Mouse (Mus musculus): Measurements from ENCODE around the gene Galnt16. TPM values are rescaled to one million over a fixed set of nuclear protein-coding genes. Genes with fewer than 3 reads are reported as not detected.

Gene Galnt16
- polyA plus RNA-seq (2015; fragmentation: Nextera tagmentation; extraction: Ambion mirVana) = 6.1 and 6.3 TPM in 2 replicates

DNA sequence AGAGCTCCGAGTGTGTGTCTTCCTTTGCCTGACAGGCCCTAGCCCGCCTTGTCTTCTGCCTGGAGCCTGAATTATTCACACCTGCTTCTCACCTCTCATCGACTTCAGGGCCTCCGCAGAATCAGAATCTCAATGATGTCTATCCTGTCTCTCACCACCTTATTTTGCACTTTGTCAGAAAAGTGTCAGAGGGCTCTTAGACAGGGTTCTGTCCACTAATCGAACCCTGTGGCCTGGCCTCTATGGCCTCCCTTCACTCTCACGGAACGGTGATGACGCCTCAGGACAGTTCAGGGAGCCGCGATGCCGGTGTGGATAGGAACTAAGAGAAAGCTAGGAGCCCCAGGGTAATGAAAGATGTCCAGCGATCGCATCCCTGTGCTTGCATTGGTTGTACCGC, at the start of gene Galnt16:
Gene Galnt16, plus strand, starts transcription at position 301 of the 400 bp plus-strand sequence.
- peak within 1 kb of the TSS; percentile 59 for H3K4me3 ChIP-seq (ENCODE audit: low read depth, low read length)
- DNase-seq (ENCODE audit: low spot score) (no peak), ATAC-seq (ENCODE audit: low FRiP score, low TSS enrichment) (no peak)
- no peak within 1 kb of the TSS for H3K27ac ChIP-seq (replicated peaks)
- TF ChIP-seq CTCF (IDR thresholded peaks at IDR 0.05; ENCODE audit: low read depth) = no peak
- no peak for TF ChIP-seq EP300 (optimal IDR thresholded peaks at IDR 0.05)
- no peaks in the 10 kb centered on the region for H3K9me3 ChIP-seq (ENCODE audit: control insufficient read depth, low read length)
- peak within 1 kb of the TSS; percentile 82 for H3K4me2 ChIP-seq (replicated peaks; ENCODE audit: low read depth)
- H3K4me1 ChIP-seq (replicated peaks; ENCODE audit: control insufficient read depth, insufficient read depth) = no peaks in the 10 kb centered on the region
- WGBS = 16% methylated on average over 14 of the region's 14 CpGs
- H3K27me3 ChIP-seq (ENCODE audit: control insufficient read depth, insufficient read depth, low read length) = peaks cover 6% of the 10 kb centered on the region; the same call in 1 of the 2 replicates
- H3K9ac ChIP-seq (ENCODE audit: low read length) = peak within 1 kb of the TSS; percentile 58
- no peaks in the 10 kb centered on the region for H3K36me3 ChIP-seq (ENCODE audit: control insufficient read depth, insufficient read depth, low read length)

GRCm38 (mm10) chr12:80470206-80470605, 47.9 kb upstream of the Galnt16 start:
- Histone ChIP-seq H3K9ac (ENCODE audit: low read length) (no peak overlapping the region), H3K4me1 (replicated peaks; ENCODE audit: control insufficient read depth, insufficient read depth) (no peaks in the 10 kb centered on the region), H3K9me3 (ENCODE audit: control insufficient read depth, low read length) (no peaks in the 10 kb centered on the region), H3K4me2 (replicated peaks; ENCODE audit: low read depth) (no peak overlapping the region), H3K27ac (replicated peaks) (no peak overlapping the region), H3K27me3 (ENCODE audit: control insufficient read depth, insufficient read depth, low read length) (no peaks in the 10 kb centered on the region), H3K36me3 (ENCODE audit: control insufficient read depth, insufficient read depth, low read length) (no peaks in the 10 kb centered on the region), H3K4me3 (ENCODE audit: low read depth, low read length) (no peak overlapping the region)
- ATAC-seq (ENCODE audit: low FRiP score, low TSS enrichment) (no peak), DNase-seq (ENCODE audit: low spot score) (no peak)
- TF ChIP-seq CTCF (IDR thresholded peaks at IDR 0.05; ENCODE audit: low read depth) (no peak), EP300 (optimal IDR thresholded peaks at IDR 0.05) (no peak)
- WGBS = 86% methylated on average over 2 of the region's 2 CpGs

- no peak overlapping the region for H3K27ac ChIP-seq (replicated peaks)
- H3K9ac ChIP-seq (ENCODE audit: low read length) = no peak overlapping the region
- H3K27me3 ChIP-seq (ENCODE audit: control insufficient read depth, insufficient read depth, low read length) = no peaks in the 10 kb centered on the region
- ATAC-seq (ENCODE audit: low FRiP score, low TSS enrichment) (no peak), DNase-seq (ENCODE audit: low spot score) (no peak)
- no peaks in the 10 kb centered on the region for H3K4me1 ChIP-seq (replicated peaks; ENCODE audit: control insufficient read depth, insufficient read depth)
- TF ChIP-seq EP300 (optimal IDR thresholded peaks at IDR 0.05) (no peak), CTCF (IDR thresholded peaks at IDR 0.05; ENCODE audit: low read depth) (no peak)
- no peaks in the 10 kb centered on the region for H3K9me3 ChIP-seq (ENCODE audit: control insufficient read depth, low read length)
- WGBS = 55% methylated on average over 4 of the region's 4 CpGs
- no peak overlapping the region for H3K4me2 ChIP-seq (replicated peaks; ENCODE audit: low read depth)
- no peaks in the 10 kb centered on the region for H3K36me3 ChIP-seq (ENCODE audit: control insufficient read depth, insufficient read depth, low read length)
- H3K4me3 ChIP-seq (ENCODE audit: low read depth, low read length) = no peak overlapping the region
These were observed 46.2 kb upstream of the Galnt16 start for GRCm38 (mm10) chr12:80471926-80472325.

- WGBS = 86% methylated on average over 3 of the region's 3 CpGs
- ATAC-seq (ENCODE audit: low FRiP score, low TSS enrichment) = no peak
- no peaks in the 10 kb centered on the region; the same call in 1 of the 2 replicates for H3K36me3 ChIP-seq (ENCODE audit: control insufficient read depth, insufficient read depth, low read length)
These were observed 44.3 kb upstream of the Galnt16 start for GRCm38 (mm10) chr12:80473731-80474130.

GRCm38 (mm10) chr12:80479986-80480385, 38.1 kb upstream of the Galnt16 start:
- ATAC-seq (ENCODE audit: low FRiP score, low TSS enrichment) (no peak), DNase-seq (ENCODE audit: low spot score) (no peak)
- H3K36me3 ChIP-seq (ENCODE audit: control insufficient read depth, insufficient read depth, low read length) = no peaks in the 10 kb centered on the region; the same call in 1 of the 2 replicates
- H3K9me3 ChIP-seq (ENCODE audit: control insufficient read depth, low read length) = no peaks in the 10 kb centered on the region
- WGBS = 89% methylated on average over 3 of the region's 3 CpGs
- no peaks in the 10 kb centered on the region for H3K4me1 ChIP-seq (replicated peaks; ENCODE audit: control insufficient read depth, insufficient read depth)
- no peak overlapping the region for H3K4me3 ChIP-seq (ENCODE audit: low read depth, low read length)
- TF ChIP-seq EP300 (optimal IDR thresholded peaks at IDR 0.05) (no peak), CTCF (IDR thresholded peaks at IDR 0.05; ENCODE audit: low read depth) (no peak)
- no peak overlapping the region for H3K27ac ChIP-seq (replicated peaks)
- no peak overlapping the region for H3K9ac ChIP-seq (ENCODE audit: low read length)
- H3K27me3 ChIP-seq (ENCODE audit: control insufficient read depth, insufficient read depth, low read length) = no peaks in the 10 kb centered on the region
- H3K4me2 ChIP-seq (replicated peaks; ENCODE audit: low read depth) = no peak overlapping the region

More at GRCm38 (mm10) chr12:80473731-80474130, 44.3 kb upstream of the Galnt16 start:
- Histone ChIP-seq H3K4me3 (ENCODE audit: low read depth, low read length) (no peak overlapping the region), H3K4me1 (replicated peaks; ENCODE audit: control insufficient read depth, insufficient read depth) (no peaks in the 10 kb centered on the region), H3K9ac (ENCODE audit: low read length) (no peak overlapping the region), H3K4me2 (replicated peaks; ENCODE audit: low read depth) (no peak overlapping the region), H3K27me3 (ENCODE audit: control insufficient read depth, insufficient read depth, low read length) (no peaks in the 10 kb centered on the region), H3K27ac (replicated peaks) (no peak overlapping the region), H3K9me3 (ENCODE audit: control insufficient read depth, low read length) (no peaks in the 10 kb centered on the region)
- no peak for DNase-seq (ENCODE audit: low spot score)
- no peak for TF ChIP-seq CTCF (IDR thresholded peaks at IDR 0.05; ENCODE audit: low read depth)
- TF ChIP-seq EP300 (optimal IDR thresholded peaks at IDR 0.05) = no peak

DNA sequence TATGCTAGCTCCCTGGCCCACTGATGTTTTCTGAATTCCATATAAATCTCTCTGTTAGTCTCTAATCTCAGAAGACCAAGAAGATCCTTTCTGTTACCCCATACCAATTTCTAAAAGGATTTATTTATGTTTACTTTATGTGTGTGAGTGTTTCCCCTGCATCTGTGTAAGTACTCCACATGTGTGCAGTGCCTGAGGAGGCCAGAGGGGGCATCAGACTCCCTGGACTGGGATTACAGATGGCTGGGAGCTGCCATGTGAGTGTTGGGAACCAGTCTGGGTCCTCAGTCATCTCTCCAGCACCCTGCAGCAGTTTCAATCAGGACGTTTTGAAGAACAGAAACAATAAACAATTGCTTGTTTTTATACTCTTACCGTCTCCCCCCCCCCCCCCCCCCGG, 34.7 kb upstream of the Galnt16 start:
- H3K9ac ChIP-seq (ENCODE audit: low read length) = no peak overlapping the region
- H3K27ac ChIP-seq (replicated peaks) = no peak overlapping the region
- H3K4me2 ChIP-seq (replicated peaks; ENCODE audit: low read depth) = no peak overlapping the region
- H3K27me3 ChIP-seq (ENCODE audit: control insufficient read depth, insufficient read depth, low read length) = no peaks in the 10 kb centered on the region
- no peaks in the 10 kb centered on the region for H3K4me1 ChIP-seq (replicated peaks; ENCODE audit: control insufficient read depth, insufficient read depth)
- no peak for DNase-seq (ENCODE audit: low spot score)
- no peaks in the 10 kb centered on the region for H3K9me3 ChIP-seq (ENCODE audit: control insufficient read depth, low read length)
- TF ChIP-seq CTCF (IDR thresholded peaks at IDR 0.05; ENCODE audit: low read depth) (no peak), EP300 (optimal IDR thresholded peaks at IDR 0.05) (no peak)
- 78% methylated on average over 3 of the region's 3 CpGs for WGBS
- no peak overlapping the region for H3K4me3 ChIP-seq (ENCODE audit: low read depth, low read length)
- no peak for ATAC-seq (ENCODE audit: low FRiP score, low TSS enrichment)
- H3K36me3 ChIP-seq (ENCODE audit: control insufficient read depth, insufficient read depth, low read length) = no peaks in the 10 kb centered on the region; the same call in 1 of the 2 replicates

Measured in stomach, postnatal 0 days (tissue).